Mouse (Mus musculus) kidney, embryonic 14.5 days (tissue): Measurements from ENCODE around the gene Pip4k2b. TPM values are rescaled to one million over a fixed set of nuclear protein-coding genes. Genes with fewer than 3 reads are reported as not detected.

ENCODE experiments used
- ATAC-seq: fragments of 200-750 bp; cut with Nextera tagmentation; 2 replicates; pipeline ENCODE4 v1.8.0; 2017; ENCODE audit warnings: moderate number of reproducible peaks, mild to moderate bottlenecking, moderate TSS enrichment, moderate library complexity; ENCODE audit not compliant: low FRiP score, low TSS enrichment
- H3K27ac ChIP-seq: fragments of 300-500 bp; sonication (generic); 2 replicates; pipeline ENCODE4 v1.5.1; 2014; ENCODE audit warnings: low read depth, mild to moderate bottlenecking, low read length, moderate library complexity, mixed read lengths
- H3K27me3 ChIP-seq: fragments of 300-500 bp; sonication (generic); 2 replicates; pipeline ENCODE4 v1.6.1; 2014; ENCODE audit warnings: mild to moderate bottlenecking, low read length; ENCODE audit not compliant: control insufficient read depth, insufficient read depth
- H3K36me3 ChIP-seq: fragments of 300-500 bp; sonication (generic); 2 replicates; pipeline ENCODE4 v1.6.1; 2014; ENCODE audit warnings: low read length, mixed read lengths; ENCODE audit not compliant: control insufficient read depth, insufficient read depth
- H3K4me1 ChIP-seq: fragments of 300-500 bp; sonication (generic); 2 replicates; pipeline ENCODE4 v1.6.1; 2014; ENCODE audit warnings: low read length, mixed read lengths; ENCODE audit not compliant: control insufficient read depth, insufficient read depth
- H3K4me2 ChIP-seq: fragments of 300-500 bp; sonication (generic); replicated peaks from 2 replicates; pipeline ENCODE4 v1.6.1; 2014; ENCODE audit warnings: low read depth, mild to moderate bottlenecking, low read length
- H3K4me3 ChIP-seq: fragments of 300-500 bp; sonication (generic); 2 replicates; pipeline ENCODE4 v1.5.1; 2014; ENCODE audit warnings: mild to moderate bottlenecking, low read length
- H3K9ac ChIP-seq: fragments of 300-500 bp; sonication (generic); 2 replicates; pipeline ENCODE4 v1.6.1; 2014; ENCODE audit warnings: low read depth, mild to moderate bottlenecking, low read length, moderate library complexity
- H3K9me3 ChIP-seq: fragments of 300-500 bp; sonication (generic); 2 replicates; pipeline ENCODE4 v1.6.1; 2016; ENCODE audit warnings: low read length; ENCODE audit not compliant: control insufficient read depth
- WGBS: fragments of 180-500 bp; shearing (Covaris S2); extraction: QIAGEN DNeasy Blood & Tissue Kit; methylation state at CpG from one replicate; pipeline ENCODE4 v1.1.7; 2014; 5-methylcytosine and 5-hydroxymethylcytosine counted together
- polyA plus RNA-seq: library from polyadenylated mRNA; unstranded; fragments of >200 nt; fragmentation: Nextera tagmentation; extraction: Ambion mirVana; gene quantifications from 2 replicates; pipeline ENCODE4 v1.2.1, GENCODE M21; 2014

Gene Pip4k2b
- polyA plus RNA-seq, 1 experiment from 2014 or later: 1.9 TPM

GRCm38 (mm10) chr11:97779968-97780701 lies 35.6 kb upstream of the Pip4k2b start:
- peaks cover 15% of the 10 kb centered on the region; the same call in 1 of the 2 replicates for H3K4me1 ChIP-seq
- no peak overlapping the region for H3K27ac ChIP-seq
- no peak for ATAC-seq
- H3K4me3 ChIP-seq: peak overlapping the region; percentile 94; the same call in 1 of the 2 replicates
- H3K9ac ChIP-seq: peak overlapping the region; percentile 98; the same call in 1 of the 2 replicates
- peak overlapping the region; percentile 59 for H3K4me2 ChIP-seq
- H3K27me3 ChIP-seq: no peaks in the 10 kb centered on the region
- no peaks in the 10 kb centered on the region for H3K9me3 ChIP-seq
- 85% methylated on average over 2 of the region's 2 CpGs for WGBS
- H3K36me3 ChIP-seq: peaks cover 57% of the 10 kb centered on the region

GRCm38 (mm10) chr11:97778918-97779317 lies 34.4 kb upstream of the Pip4k2b start:
- Histone ChIP-seq H3K27me3 (no peaks in the 10 kb centered on the region), H3K9ac (no peak overlapping the region), H3K9me3 (no peaks in the 10 kb centered on the region), H3K4me3 (no peak overlapping the region), H3K4me2 (no peak overlapping the region), H3K36me3 (peaks cover 57% of the 10 kb centered on the region), H3K27ac (no peak overlapping the region), H3K4me1 (peaks cover 15% of the 10 kb centered on the region; the same call in 1 of the 2 replicates)
- ATAC-seq: no peak
- 100% methylated on average over 1 of the region's 1 CpGs for WGBS

DNA sequence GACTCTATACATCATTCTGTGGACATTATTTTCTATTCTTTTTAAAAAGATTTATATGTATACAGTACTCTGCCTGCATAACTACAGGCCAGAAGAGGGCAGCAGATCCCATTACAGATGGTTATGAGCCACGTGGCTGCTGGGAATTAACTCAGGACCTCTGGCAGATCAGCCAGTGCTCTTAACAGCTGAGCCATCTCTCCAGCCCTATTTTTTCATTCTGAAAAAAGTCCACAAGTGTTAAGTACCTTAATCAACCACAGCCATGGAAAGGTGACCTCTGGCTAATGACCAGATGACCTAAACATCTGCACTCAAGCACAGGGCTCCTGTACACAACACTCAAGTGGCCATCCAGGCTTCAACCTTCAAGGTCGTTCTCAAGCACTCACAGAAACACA lies 32.6 kb upstream of the Pip4k2b start:
- Histone ChIP-seq H3K4me3 (no peak overlapping the region), H3K4me2 (no peak overlapping the region), H3K27ac (no peak overlapping the region), H3K4me1 (peaks cover 15% of the 10 kb centered on the region; the same call in 1 of the 2 replicates), H3K9ac (no peak overlapping the region), H3K36me3 (peaks cover 57% of the 10 kb centered on the region), H3K9me3 (no peaks in the 10 kb centered on the region), H3K27me3 (no peaks in the 10 kb centered on the region)
- peak; percentile 10 for ATAC-seq
- WGBS: 45% methylated on average over 2 of the region's 2 CpGs

DNA sequence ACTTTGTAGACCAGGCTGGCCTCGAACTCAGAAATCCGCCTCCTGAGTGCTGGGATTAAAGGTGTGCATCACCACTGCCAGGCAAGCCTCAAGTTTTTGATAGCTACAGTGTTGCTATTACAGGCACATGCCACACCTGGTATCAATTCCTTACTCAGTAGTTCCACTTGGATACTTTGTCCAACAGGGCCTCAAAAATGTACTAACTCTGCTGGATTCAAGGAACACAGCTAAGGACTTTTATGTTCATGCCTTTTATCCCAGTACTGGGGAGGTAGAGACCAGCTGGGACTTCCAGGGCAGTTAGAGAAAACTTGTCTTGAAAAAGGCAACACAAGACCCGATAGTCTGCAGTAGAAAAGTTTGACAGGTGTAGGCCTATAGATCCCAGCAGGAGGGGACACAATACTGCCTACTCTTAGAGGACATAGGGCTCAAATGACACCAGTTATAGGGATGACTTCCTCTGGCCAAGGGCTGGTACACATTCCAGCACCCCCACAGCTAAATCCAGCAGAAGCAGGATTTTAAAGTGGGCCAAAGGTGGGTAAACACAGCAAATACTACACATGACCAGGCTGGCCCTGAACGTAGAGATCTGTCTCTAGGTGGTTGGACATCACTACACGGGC lies 32.1 kb upstream of the Pip4k2b start:
- ATAC-seq: peak; percentile 30
- peaks cover 57% of the 10 kb centered on the region for H3K36me3 ChIP-seq
- H3K4me2 ChIP-seq: no peak overlapping the region
- WGBS: 63% methylated on average over 5 of the region's 5 CpGs
- no peaks in the 10 kb centered on the region for H3K27me3 ChIP-seq
- H3K4me1 ChIP-seq: peaks cover 15% of the 10 kb centered on the region; the same call in 1 of the 2 replicates
- H3K9me3 ChIP-seq: no peaks in the 10 kb centered on the region
- no peak overlapping the region for H3K9ac ChIP-seq
- H3K4me3 ChIP-seq: no peak overlapping the region
- no peak overlapping the region for H3K27ac ChIP-seq

- H3K27ac ChIP-seq: no peak within 1 kb of the TSS
- H3K4me3 ChIP-seq: no peak within 1 kb of the TSS
- no peaks in the 10 kb centered on the region for H3K9me3 ChIP-seq
- no peak within 1 kb of the TSS for H3K9ac ChIP-seq
- peaks cover 15% of the 10 kb centered on the region; the same call in 1 of the 2 replicates for H3K4me1 ChIP-seq
- H3K27me3 ChIP-seq: no peaks in the 10 kb centered on the region
- peaks cover 54% of the 10 kb centered on the region for H3K36me3 ChIP-seq
- no peak for ATAC-seq
- no peak within 1 kb of the TSS for H3K4me2 ChIP-seq
- WGBS: 56% methylated on average over 17 of the region's 17 CpGs
Observed at GRCm38 (mm10) chr11:97775808-97776496, 31.4 kb upstream of the Pip4k2b start, which contains the start of gene 1700001P01Rik. Gene 1700001P01Rik, minus strand, starts transcription at chr11:97775918.

DNA sequence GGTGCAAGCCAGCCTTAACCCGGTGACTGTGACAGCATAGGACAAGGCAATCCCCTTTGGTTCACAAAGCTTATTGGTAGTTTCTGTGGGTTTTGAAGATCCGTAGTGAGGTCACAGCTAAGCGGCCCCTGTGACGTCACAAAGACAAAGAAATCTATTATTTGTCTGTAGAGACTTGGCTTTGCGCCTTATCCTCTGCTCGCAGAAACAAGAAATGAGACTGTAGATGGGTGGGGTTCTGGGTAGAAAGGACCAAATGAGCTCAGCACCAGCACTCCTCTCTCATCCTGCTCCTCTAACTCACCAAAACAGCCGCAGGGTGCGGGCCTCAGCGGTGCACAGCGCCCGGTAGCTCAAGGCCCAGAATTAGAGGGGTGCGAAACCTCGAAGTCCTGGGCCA lies 30.7 kb upstream of the Pip4k2b start:
- ATAC-seq: no peak
- Histone ChIP-seq H3K9me3 (no peaks in the 10 kb centered on the region), H3K36me3 (peaks cover 46% of the 10 kb centered on the region), H3K9ac (no peak overlapping the region), H3K27me3 (no peaks in the 10 kb centered on the region), H3K4me3 (no peak overlapping the region), H3K27ac (no peak overlapping the region), H3K4me2 (no peak overlapping the region), H3K4me1 (peaks cover 8% of the 10 kb centered on the region; the same call in 1 of the 2 replicates)
- WGBS: 87% methylated on average over 13 of the region's 13 CpGs

DNA sequence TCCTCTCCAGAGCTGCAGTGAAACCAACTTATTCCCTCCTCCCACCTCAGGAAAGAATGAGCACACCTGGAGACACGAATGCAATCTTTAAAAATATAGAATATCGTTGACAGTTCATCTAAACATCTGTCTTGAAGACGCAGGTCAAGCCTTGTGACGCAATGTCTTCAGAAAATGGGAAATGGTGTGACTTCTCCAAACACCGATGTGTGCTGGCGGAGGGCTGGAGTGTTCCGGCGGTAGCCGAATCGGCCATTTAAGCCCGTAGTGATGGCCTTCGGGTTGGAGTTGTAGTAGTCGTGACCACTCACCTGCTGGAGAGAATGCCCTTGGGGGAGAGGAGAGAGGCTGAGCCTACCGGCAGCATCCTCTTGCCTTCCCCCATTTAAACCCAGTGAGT lies 26.9 kb upstream of the Pip4k2b start:
- Histone ChIP-seq H3K9ac (no peak overlapping the region), H3K4me1 (no peaks in the 10 kb centered on the region), H3K27ac (no peak overlapping the region), H3K27me3 (no peaks in the 10 kb centered on the region), H3K9me3 (no peaks in the 10 kb centered on the region), H3K36me3 (peaks cover 9% of the 10 kb centered on the region), H3K4me3 (no peak overlapping the region), H3K4me2 (no peak overlapping the region)
- 82% methylated on average over 14 of the region's 14 CpGs for WGBS
- no peak for ATAC-seq

GRCm38 (mm10) chr11:97769704-97770103 lies 25.2 kb upstream of the Pip4k2b start:
- H3K36me3 ChIP-seq: no peaks in the 10 kb centered on the region
- H3K4me1 ChIP-seq: 0 out of 2 replicates have a peak, but pooled peaks cover 5% of the 10 kb centered on the region
- no peak overlapping the region for H3K27ac ChIP-seq
- ATAC-seq: no peak
- WGBS: 15% methylated on average over 2 of the region's 2 CpGs
- H3K9ac ChIP-seq: no peak overlapping the region
- H3K27me3 ChIP-seq: no peaks in the 10 kb centered on the region
- no peaks in the 10 kb centered on the region for H3K9me3 ChIP-seq
- H3K4me3 ChIP-seq: no peak overlapping the region
- no peak overlapping the region for H3K4me2 ChIP-seq
